Comparison of ENCODE assay signal across 8 mouse cellular contexts in the genomic region with DNA sequence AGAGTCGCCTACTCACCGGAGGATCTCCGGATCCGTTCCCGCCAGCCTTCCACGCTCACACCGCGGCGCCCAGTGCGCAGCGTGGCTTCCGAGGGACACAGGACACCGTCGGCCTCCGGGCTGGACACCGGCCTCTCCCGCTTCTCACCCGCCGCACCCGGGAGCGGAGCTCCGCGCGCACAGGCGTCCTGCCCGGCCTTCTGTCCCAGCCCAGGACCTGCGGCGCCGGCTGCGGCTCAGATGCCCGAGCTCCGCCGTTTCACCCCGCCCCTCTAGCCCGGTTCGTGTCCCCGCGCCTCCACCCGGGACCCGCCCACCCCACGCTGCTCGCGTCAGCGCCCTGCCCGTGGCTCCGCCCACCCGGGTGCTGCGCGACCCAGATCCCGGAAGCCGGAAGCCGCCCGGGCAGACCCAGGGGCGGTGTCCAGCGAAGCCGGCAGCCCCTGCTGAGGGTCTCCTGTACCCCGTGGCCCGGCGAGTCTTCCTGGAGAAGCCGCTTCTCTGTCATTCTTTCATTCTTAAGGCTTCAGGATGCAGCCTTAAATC. TPM values are rescaled to one million over a fixed set of nuclear protein-coding genes. Genes with fewer than 3 reads are reported as not detected.
DNase-seq lines count a peak whose midpoint lies in the region; ATAC-seq lines count a peak whose summit lies in the region.

A gene (minus strand): TSS at position 272 of the 546 bp plus-strand sequence.

- peak within 1 kb of the TSS; percentile 87 for H3K27ac ChIP-seq in embryonic facial prominence, embryonic 10.5 days (replicated peaks)
- H3K27ac ChIP-seq in limb, embryonic 12.5 days = peak within 1 kb of the TSS; percentile 89
- peak within 1 kb of the TSS; percentile 72 for H3K27ac ChIP-seq in midbrain, embryonic 14.5 days (replicated peaks; ENCODE audit: low read depth, low read length)

- WGBS in embryonic facial prominence, embryonic 10.5 days = under 1% methylated on average over 60 of the region's 60 CpGs
- WGBS in limb, embryonic 12.5 days = under 1% methylated on average over 51 of the region's 60 CpGs
- under 1% methylated on average over 58 of the region's 60 CpGs for WGBS in midbrain, embryonic 14.5 days

- H3K27me3 ChIP-seq in embryonic facial prominence, embryonic 10.5 days (replicated peaks; ENCODE audit: low read depth, poor library complexity, severe bottlenecking) = no peaks in the 10 kb centered on the region
- no peaks in the 10 kb centered on the region for H3K27me3 ChIP-seq in limb, embryonic 12.5 days
- no peaks in the 10 kb centered on the region for H3K27me3 ChIP-seq in midbrain, embryonic 14.5 days (ENCODE audit: control insufficient read depth, insufficient read depth, low read length)

- H3K4me3 ChIP-seq in embryonic facial prominence, embryonic 10.5 days = peak within 1 kb of the TSS; percentile 70
- H3K4me3 ChIP-seq in limb, embryonic 12.5 days (replicated peaks) = peak within 1 kb of the TSS; percentile 83
- peak within 1 kb of the TSS; percentile 72 for H3K4me3 ChIP-seq in midbrain, embryonic 14.5 days (replicated peaks; ENCODE audit: low read depth, low read length)

- H3K9me3 ChIP-seq in embryonic facial prominence, embryonic 10.5 days = no peaks in the 10 kb centered on the region
- H3K9me3 ChIP-seq in limb, embryonic 12.5 days = no peaks in the 10 kb centered on the region
- no peaks in the 10 kb centered on the region for H3K9me3 ChIP-seq in midbrain, embryonic 14.5 days (ENCODE audit: control insufficient read depth, low read length)

- ATAC-seq in granulocyte monocyte progenitor cell, adult 5-6 weeks (replicated peaks; ENCODE audit: poor library complexity, severe bottlenecking) = peak; percentile 89
- peak; percentile 95 for ATAC-seq in limb, embryonic 12.5 days (ENCODE audit: insufficient number of reproducible peaks, insufficient read depth, low FRiP score, low TSS enrichment, low read depth)
- peak; percentile 98 for ATAC-seq in midbrain, embryonic 14.5 days (ENCODE audit: low FRiP score, low TSS enrichment)

- H3K4me2 ChIP-seq in limb, embryonic 12.5 days = peak within 1 kb of the TSS; percentile 77
- H3K4me2 ChIP-seq in midbrain, embryonic 14.5 days (ENCODE audit: low read length) = peak within 1 kb of the TSS; percentile 77

- peak; percentile 90 for DNase-seq in 3134 (ENCODE audit: extremely low read depth, insufficient read length, low spot score)
- DNase-seq in adrenal gland, postnatal 14 days = peak; percentile 96
- DNase-seq in embryonic facial prominence, embryonic 10.5 days (ENCODE audit: low spot score) = peak; percentile 96
- DNase-seq in kidney, adult 11 months = peak; percentile 84
- peak; percentile 95 for DNase-seq in midbrain, embryonic 14.5 days
- peak; percentile 80 for DNase-seq in spleen, adult 12 weeks (ENCODE audit: low spot score)

- H3K4me1 ChIP-seq in embryonic facial prominence, embryonic 10.5 days = peaks cover 12% of the 10 kb centered on the region
- peaks cover 12% of the 10 kb centered on the region for H3K4me1 ChIP-seq in limb, embryonic 12.5 days (replicated peaks)
- H3K4me1 ChIP-seq in midbrain, embryonic 14.5 days (ENCODE audit: control insufficient read depth, insufficient read depth, low read length) = peaks cover 8% of the 10 kb centered on the region; the same call in 1 of the 2 replicates

- H3K36me3 ChIP-seq in embryonic facial prominence, embryonic 10.5 days (replicated peaks) = peaks cover 11% of the 10 kb centered on the region
- peaks cover 15% of the 10 kb centered on the region for H3K36me3 ChIP-seq in limb, embryonic 12.5 days
- H3K36me3 ChIP-seq in midbrain, embryonic 14.5 days (ENCODE audit: control insufficient read depth, insufficient read depth, low read length) = 0 out of 2 replicates have a peak, but pooled peaks cover 5% of the 10 kb centered on the region

- peak within 1 kb of the TSS; percentile 88 for H3K9ac ChIP-seq in limb, embryonic 12.5 days (replicated peaks)
- peak within 1 kb of the TSS; percentile 69 for H3K9ac ChIP-seq in midbrain, embryonic 14.5 days (replicated peaks; ENCODE audit: low read length)

RNA-seq across cellular contexts. Expression of the gene that starts here (rescaled TPM):
- total RNA-seq in adrenal gland, postnatal 14 days (2021) = 2.4 and 3.4 TPM in 2 replicates
- polyA plus RNA-seq in embryonic facial prominence, embryonic 10.5 days (2016; fragmentation: Nextera tagmentation; extraction: Ambion mirVana) = 11.0 and 11.8 TPM in 2 replicates
- 0.66 and 1.1 TPM in 2 replicates for total RNA-seq in granulocyte monocyte progenitor cell, adult 5-6 weeks (2014; fragmentation: Nextera tagmentation)
- 0.43 and 0.77 TPM in 2 replicates for total RNA-seq in granulocyte monocyte progenitor cell, adult 5-6 weeks (2017)
- 12.4 and 13.0 TPM in 2 replicates for polyA plus RNA-seq in limb, embryonic 12.5 days (2016; fragmentation: Nextera tagmentation; extraction: Ambion mirVana)
- polyA plus RNA-seq in midbrain, embryonic 14.5 days (2014; fragmentation: Nextera tagmentation; extraction: Ambion mirVana) = 6.4 and 6.6 TPM in 2 replicates

Comparison
In these comparisons a context has a peak if more than half of its experiments do, and no peak if none do; other contexts are left out.
1. Peak in every context shown above with its lines: DNase-seq, ATAC-seq, H3K4me3 ChIP-seq and H3K27ac ChIP-seq.